Mouse (Mus musculus) embryonic fibroblast, embryonic 13.5 days (primary cell): ENCODE data around the gene Ppp1r2.

Experiments used
- CTCF ChIP-seq: IDR thresholded peaks from 2 replicates; pipeline ENCODE4 v1.5.1; 2011; ENCODE audit warnings: mild to moderate bottlenecking, control low read depth, low read length, moderate library complexity, borderline replicate concordance; ENCODE audit not compliant: insufficient read depth
- POLR2A ChIP-seq: IDR thresholded peaks from 2 replicates; pipeline ENCODE4 v1.6.1; 2011; ENCODE audit warnings: low read depth, mild to moderate bottlenecking, control low read depth, low read length, moderate library complexity

DNA sequence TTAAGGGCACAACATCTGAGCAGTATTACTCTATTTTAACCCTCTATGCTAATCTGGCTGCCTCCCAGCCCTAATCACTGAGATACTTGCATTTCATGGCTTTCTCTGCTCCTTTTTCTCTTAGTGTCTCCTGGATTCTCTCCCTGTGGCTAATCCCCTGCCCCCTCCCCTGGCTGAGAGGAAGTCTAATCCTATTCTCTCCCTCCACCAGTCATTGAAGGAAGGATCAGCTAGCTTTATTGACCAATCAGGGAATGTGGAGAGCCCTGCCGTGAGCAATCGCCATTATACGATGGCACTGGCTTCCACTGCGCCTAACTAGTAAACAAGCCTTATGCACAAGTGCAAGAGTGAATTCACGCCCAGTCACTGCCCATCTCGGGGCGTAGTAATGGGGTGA lies 45.9 kb upstream of the Ppp1r2 start:
- TF ChIP-seq CTCF (no peak), POLR2A (no peak)
